10 mouse cellular contexts compared by ENCODE assay signal in genomic region chr2:180560245-180560644, GRCm38 (mm10). TPM values are rescaled to one million over a fixed set of nuclear protein-coding genes. Genes with fewer than 3 reads are reported as not detected.
DNase-seq lines count a peak whose midpoint lies in the region; ATAC-seq and TF ChIP-seq lines count a peak whose summit lies in the region.
"Had no signal": no experiment of that assay in that cellular context is flagged by ENCODE, and none has a peak within 500 bp of the region (broad histone marks: within the 10 kb centered on the region; RNA-seq: fewer than 3 reads in every experiment).

No protein-coding gene starts in this region.

- POLR2A ChIA-PET in Patski (lab: Charles Lee) = no interaction called here

- intact Hi-C loops in heart, postnatal 36 days (cut with DNase I) = no loop called here

- H3K27me3 ChIP-seq in forebrain, embryonic 11.5 days (ENCODE audit: control insufficient read depth, insufficient read depth, low read length) = no peaks in the 10 kb centered on the region
- no peaks in the 10 kb centered on the region for H3K27me3 ChIP-seq in forebrain, embryonic 15.5 days
- H3K27me3 ChIP-seq in lung, postnatal 0 days (replicated peaks; ENCODE audit: insufficient read depth, low read length) = no peaks in the 10 kb centered on the region
- peaks cover 12% of the 10 kb centered on the region for H3K27me3 ChIP-seq in Patski
- H3K27me3 ChIP-seq in small intestine, adult 2 months (ENCODE audit: control insufficient read depth, insufficient read depth, low read length) = no peaks in the 10 kb centered on the region; the same call in 1 of the 2 replicates

- H3K27ac ChIP-seq in forebrain, embryonic 11.5 days (ENCODE audit: low read depth, low read length) = no peak overlapping the region
- H3K27ac ChIP-seq in forebrain, embryonic 15.5 days (replicated peaks) = no peak overlapping the region
- no peak overlapping the region for H3K27ac ChIP-seq in lung, postnatal 0 days (ENCODE audit: low read length)
- no peak overlapping the region for H3K27ac ChIP-seq in small intestine, adult 2 months (ENCODE audit: insufficient read depth, low read depth, low read length)
- H3K27ac ChIP-seq: lung, embryonic 15.5 days had no signal

- H3K36me3 ChIP-seq in forebrain, embryonic 11.5 days (ENCODE audit: control insufficient read depth, insufficient read depth, low read length) = no peaks in the 10 kb centered on the region
- H3K36me3 ChIP-seq in forebrain, embryonic 15.5 days = no peaks in the 10 kb centered on the region
- H3K36me3 ChIP-seq in lung, postnatal 0 days (ENCODE audit: insufficient read depth, low read length) = no peaks in the 10 kb centered on the region
- H3K36me3 ChIP-seq in small intestine, adult 2 months (ENCODE audit: control insufficient read depth, insufficient read depth, low read length) = no peaks in the 10 kb centered on the region
- H3K36me3 ChIP-seq: lung, embryonic 15.5 days had no signal

- H3K4me3 ChIP-seq in forebrain, embryonic 11.5 days (ENCODE audit: low read depth, low read length) = no peak overlapping the region
- no peak overlapping the region for H3K4me3 ChIP-seq in forebrain, embryonic 15.5 days
- H3K4me3 ChIP-seq in lung, postnatal 0 days (ENCODE audit: low read depth, low read length) = no peak overlapping the region
- no peak overlapping the region for H3K4me3 ChIP-seq in small intestine, adult 2 months (ENCODE audit: low read depth, low read length)
- H3K4me3 ChIP-seq: lung, embryonic 15.5 days had no signal

- no peak overlapping the region for H3K9ac ChIP-seq in forebrain, embryonic 11.5 days (ENCODE audit: low read length)
- no peak overlapping the region for H3K9ac ChIP-seq in forebrain, embryonic 15.5 days (replicated peaks)
- no peak overlapping the region for H3K9ac ChIP-seq in lung, postnatal 0 days (replicated peaks; ENCODE audit: low read depth)
- H3K9ac ChIP-seq: lung, embryonic 15.5 days had no signal

- no peak for ATAC-seq in forebrain, embryonic 11.5 days (replicated peaks; ENCODE audit: low FRiP score)
- no peak for ATAC-seq in forebrain, embryonic 15.5 days (replicated peaks)
- no peak for ATAC-seq in lung, postnatal 0 days
- ATAC-seq in Patski = no peak

- DNase-seq in forebrain, embryonic 11.5 days (ENCODE audit: low spot score) = peak; percentile 67
- DNase-seq in lung, postnatal 0 days (ENCODE audit: low spot score) = no peak
- DNase-seq in lung, postnatal 14 days = no peak
- no peak for DNase-seq in Patski (ENCODE audit: low read depth, low spot score)
- DNase-seq in heart, adult 8-10 months (ENCODE audit: low spot score) = no peak
- DNase-seq in heart, postnatal 36 days = no peak
- DNase-seq: cerebellum, adult 9-11 months had no signal

- CTCF ChIA-PET in Patski (lab: Charles Lee) = interaction anchor here (1.0 to 4.2 kb wide), 4 partner anchors 17 to 87 kb away, joined by 3 to 35 read pairs (median 4); no protein-coding TSS in a partner anchor

- no peak for TF ChIP-seq POLR2A in small intestine, adult 2 months (IDR thresholded peaks at IDR 0.05; ENCODE audit: low read depth, low read length)

- in situ Hi-C loops in Patski (cut with MboI; ENCODE audit: low pct_unique_long_range_greater_than_20kb) = no loop called here

- WGBS in forebrain, embryonic 11.5 days = 50% methylated on average over 5 of the region's 5 CpGs
- 50% methylated on average over 5 of the region's 5 CpGs for WGBS in forebrain, embryonic 15.5 days
- 57% methylated on average over 5 of the region's 5 CpGs for WGBS in lung, postnatal 0 days
- WGBS in small intestine, adult 2 months = 55% methylated on average over 5 of the region's 5 CpGs

- H3K4me1 ChIP-seq in forebrain, embryonic 11.5 days (replicated peaks; ENCODE audit: control insufficient read depth, insufficient read depth, low read length) = no peaks in the 10 kb centered on the region
- peaks cover 10% of the 10 kb centered on the region for H3K4me1 ChIP-seq in forebrain, embryonic 15.5 days
- H3K4me1 ChIP-seq in lung, postnatal 0 days (ENCODE audit: insufficient read depth, low read depth, low read length) = no peaks in the 10 kb centered on the region
- no peaks in the 10 kb centered on the region for H3K4me1 ChIP-seq in small intestine, adult 2 months (ENCODE audit: control insufficient read depth, insufficient read depth, insufficient read length, low read length)
- H3K4me1 ChIP-seq: lung, embryonic 15.5 days had no signal

- no peak overlapping the region for H3K4me2 ChIP-seq in forebrain, embryonic 11.5 days (ENCODE audit: low read depth, low read length, severe bottlenecking)
- H3K4me2 ChIP-seq in forebrain, embryonic 15.5 days (replicated peaks) = no peak overlapping the region
- H3K4me2 ChIP-seq in lung, postnatal 0 days (replicated peaks; ENCODE audit: low read depth, low read length) = no peak overlapping the region
- H3K4me2 ChIP-seq: lung, embryonic 15.5 days had no signal

- peak; percentile 56 for TF ChIP-seq CTCF in lung, postnatal 0 days (IDR thresholded peaks at IDR 0.05)
- peak; percentile 64 for TF ChIP-seq CTCF in Patski (IDR thresholded peaks at IDR 0.05)
- TF ChIP-seq CTCF in small intestine, adult 2 months (IDR thresholded peaks at IDR 0.05; ENCODE audit: extremely low read depth, insufficient read length, insufficient replicate concordance, low read depth, low read length) = peak; percentile 53; the same call in 1 of the 2 replicates

- no peak for TF ChIP-seq EP300 in lung, postnatal 0 days (IDR thresholded peaks at IDR 0.05)

- H3K9me3 ChIP-seq in forebrain, embryonic 11.5 days (ENCODE audit: control insufficient read depth, low read length) = no peaks in the 10 kb centered on the region
- no peaks in the 10 kb centered on the region for H3K9me3 ChIP-seq in forebrain, embryonic 15.5 days
- H3K9me3 ChIP-seq in lung, postnatal 0 days (ENCODE audit: low read length) = no peaks in the 10 kb centered on the region
- H3K9me3 ChIP-seq: lung, embryonic 15.5 days had no signal

RNA-seq across cellular contexts. Expression of gene Mrgbp, which starts 20.9 kb away (rescaled TPM):
- 49.5 and 51.9 TPM in 2 replicates for polyA plus RNA-seq in forebrain, embryonic 11.5 days (2014; fragmentation: Nextera tagmentation; extraction: Ambion mirVana)
- 51.8 and 52.5 TPM in 2 replicates for polyA plus RNA-seq in forebrain, embryonic 15.5 days (2015; fragmentation: Nextera tagmentation; extraction: Ambion mirVana)
- 20.5 and 22.4 TPM in 2 replicates for polyA plus RNA-seq in lung, postnatal 0 days (2015; fragmentation: Nextera tagmentation; extraction: Ambion mirVana)
- 55.2 TPM for polyA plus RNA-seq in Patski (2021)
- 8.5 and 16.1 TPM in 2 replicates for polyA plus RNA-seq in small intestine, adult 2 months (2012; rRNA removed)
- 10 to 100 TPM; 12.3 to 18.7 (median 17.3) TPM for total RNA-seq in heart, adult 8-10 months (2022)
- 10 to 100 TPM; 13.1 to 13.7 TPM for total RNA-seq in heart, postnatal 36 days (2021)

RNA-seq across cellular contexts. Expression of gene Ogfr, which starts 28.8 kb away (rescaled TPM):
- polyA plus RNA-seq in forebrain, embryonic 11.5 days (2014; fragmentation: Nextera tagmentation; extraction: Ambion mirVana) = 98.6 and 108 TPM in 2 replicates
- 83.7 and 89.1 TPM in 2 replicates for polyA plus RNA-seq in forebrain, embryonic 15.5 days (2015; fragmentation: Nextera tagmentation; extraction: Ambion mirVana)
- polyA plus RNA-seq in lung, postnatal 0 days (2015; fragmentation: Nextera tagmentation; extraction: Ambion mirVana) = 37.5 and 38.3 TPM in 2 replicates
- 81.2 TPM for polyA plus RNA-seq in Patski (2021)
- 23.3 and 62.6 TPM in 2 replicates for polyA plus RNA-seq in small intestine, adult 2 months (2012; rRNA removed)
- 10 to 100 TPM; 31.4 to 34.7 (median 32.3) TPM for total RNA-seq in heart, adult 8-10 months (2022)
- total RNA-seq in heart, postnatal 36 days (2021) = 10 to 100 TPM; 35.1 to 39.6 TPM

RNA-seq across cellular contexts. Expression of gene Col9a3, which starts 37.3 kb away (rescaled TPM):
- 7.3 and 8.4 TPM in 2 replicates for polyA plus RNA-seq in forebrain, embryonic 11.5 days (2014; fragmentation: Nextera tagmentation; extraction: Ambion mirVana)
- 37.2 and 44.3 TPM in 2 replicates for polyA plus RNA-seq in forebrain, embryonic 15.5 days (2015; fragmentation: Nextera tagmentation; extraction: Ambion mirVana)
- 0.30 and 0.33 TPM in 2 replicates for polyA plus RNA-seq in lung, postnatal 0 days (2015; fragmentation: Nextera tagmentation; extraction: Ambion mirVana)
- 1.3 TPM for polyA plus RNA-seq in Patski (2021)
- polyA plus RNA-seq in small intestine, adult 2 months (2012; rRNA removed) = 0.52 and 1.2 TPM in 2 replicates
- under 1 TPM in 1 of 4 experiments, not detected in 3; 0.11 TPM for total RNA-seq in heart, adult 8-10 months (2022)
- total RNA-seq in heart, postnatal 36 days (2021) = under 1 TPM in 1 of 2 experiments, not detected in 1; 0.47 TPM
